ENCODE assay signal across 24 mouse cellular contexts in genomic region chr9:15560451-15560850, GRCm38 (mm10).
"Had no signal": no experiment of that assay in that cellular context is flagged by ENCODE, and none has a peak within 500 bp of the region (broad histone marks: within the 10 kb centered on the region; RNA-seq: fewer than 3 reads in every experiment).

No protein-coding gene starts in this region.

- H3K4me1 ChIP-seq: heart, embryonic 13.5 days; heart, embryonic 15.5 days; hindbrain, embryonic 13.5 days; hindbrain, embryonic 15.5 days; kidney, embryonic 15.5 days; limb, embryonic 15.5 days; liver, embryonic 12.5 days had no signal

- H3K4me2 ChIP-seq: heart, embryonic 11.5 days; heart, embryonic 13.5 days; heart, embryonic 15.5 days; hindbrain, embryonic 13.5 days; hindbrain, embryonic 15.5 days; kidney, embryonic 15.5 days; limb, embryonic 13.5 days; limb, embryonic 15.5 days; liver, embryonic 12.5 days had no signal

- H3K4me3 ChIP-seq: heart, adult 2 months; heart, embryonic 13.5 days; heart, embryonic 15.5 days; hindbrain, embryonic 13.5 days; hindbrain, embryonic 15.5 days; kidney, embryonic 15.5 days; limb, embryonic 13.5 days; limb, embryonic 15.5 days; liver, embryonic 12.5 days had no signal

- H3K36me3 ChIP-seq: heart, embryonic 13.5 days; heart, embryonic 15.5 days; hindbrain, embryonic 13.5 days; hindbrain, embryonic 15.5 days; kidney, embryonic 15.5 days; limb, embryonic 13.5 days; limb, embryonic 15.5 days; liver, embryonic 12.5 days had no signal

- H3K9ac ChIP-seq: heart, embryonic 13.5 days; heart, embryonic 15.5 days; hindbrain, embryonic 13.5 days; hindbrain, embryonic 15.5 days; kidney, embryonic 15.5 days; limb, embryonic 13.5 days; limb, embryonic 15.5 days; liver, embryonic 12.5 days; liver, embryonic 14.5 days had no signal

- ATAC-seq: hindbrain, postnatal 0 days; liver, embryonic 12.5 days had no signal

- H3K9me3 ChIP-seq: heart, embryonic 13.5 days; heart, embryonic 15.5 days; hindbrain, embryonic 13.5 days; hindbrain, embryonic 15.5 days; kidney, embryonic 15.5 days; limb, embryonic 13.5 days; limb, embryonic 15.5 days; liver, embryonic 12.5 days had no signal

- H3K27me3 ChIP-seq: heart, embryonic 13.5 days; heart, embryonic 15.5 days; hindbrain, embryonic 13.5 days; hindbrain, embryonic 15.5 days; kidney, embryonic 15.5 days; limb, embryonic 13.5 days; limb, embryonic 15.5 days; liver, embryonic 12.5 days had no signal

- DNase-seq: gastrocnemius, postnatal 14 days; gastrocnemius, postnatal 36 days; heart, adult 11 months; heart, adult 2 months; heart, postnatal 14 days; heart, postnatal 36 days; kidney, adult 11 months; kidney, adult 2 months; kidney, adult 9 months; kidney, postnatal 14 days; kidney, postnatal 36 days; left cerebral cortex, postnatal 4 days had no signal

- H3K27ac ChIP-seq: heart, adult 2 months; heart, embryonic 13.5 days; heart, embryonic 15.5 days; hindbrain, embryonic 13.5 days; hindbrain, embryonic 15.5 days; hindbrain, postnatal 0 days; kidney, embryonic 15.5 days; kidney, postnatal 0 days; limb, embryonic 13.5 days; limb, embryonic 15.5 days; liver, embryonic 12.5 days; liver, embryonic 14.5 days had no signal
